Mouse (Mus musculus) c-Kit-positive CD71-positive TER-119-negative erythroid progenitor cells, embryonic 14.5 days (primary cell): Measurements from ENCODE around the gene Lrrc29.

ENCODE experiments used
- DNase-seq: peaks from one replicate; pipeline ENCODE4 v3.0.0-alpha.2; 2013; ENCODE audit warnings: low read depth

Gene Lrrc29

DNA sequence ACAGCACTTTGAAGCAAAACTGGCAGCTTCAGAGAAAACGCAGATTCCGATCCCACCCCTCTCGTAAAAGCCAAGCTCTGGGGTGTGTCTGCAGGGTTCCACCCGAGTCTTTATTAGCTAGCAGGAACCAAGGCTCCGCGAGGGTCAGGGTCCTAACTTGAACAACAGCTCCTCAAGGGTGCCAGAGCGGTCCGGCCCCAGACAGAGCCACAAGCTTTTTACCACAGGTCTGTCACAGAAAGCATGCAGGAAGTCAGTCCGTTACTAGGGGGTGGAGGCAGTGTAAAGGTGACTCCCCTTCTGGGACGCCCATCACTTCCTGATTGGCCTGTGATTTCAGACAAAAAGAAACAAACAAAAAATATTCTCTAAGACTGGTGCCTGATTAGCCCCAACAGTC lies 61.0 kb downstream of the Lrrc29 start:
- DNase-seq, result no peak

DNA sequence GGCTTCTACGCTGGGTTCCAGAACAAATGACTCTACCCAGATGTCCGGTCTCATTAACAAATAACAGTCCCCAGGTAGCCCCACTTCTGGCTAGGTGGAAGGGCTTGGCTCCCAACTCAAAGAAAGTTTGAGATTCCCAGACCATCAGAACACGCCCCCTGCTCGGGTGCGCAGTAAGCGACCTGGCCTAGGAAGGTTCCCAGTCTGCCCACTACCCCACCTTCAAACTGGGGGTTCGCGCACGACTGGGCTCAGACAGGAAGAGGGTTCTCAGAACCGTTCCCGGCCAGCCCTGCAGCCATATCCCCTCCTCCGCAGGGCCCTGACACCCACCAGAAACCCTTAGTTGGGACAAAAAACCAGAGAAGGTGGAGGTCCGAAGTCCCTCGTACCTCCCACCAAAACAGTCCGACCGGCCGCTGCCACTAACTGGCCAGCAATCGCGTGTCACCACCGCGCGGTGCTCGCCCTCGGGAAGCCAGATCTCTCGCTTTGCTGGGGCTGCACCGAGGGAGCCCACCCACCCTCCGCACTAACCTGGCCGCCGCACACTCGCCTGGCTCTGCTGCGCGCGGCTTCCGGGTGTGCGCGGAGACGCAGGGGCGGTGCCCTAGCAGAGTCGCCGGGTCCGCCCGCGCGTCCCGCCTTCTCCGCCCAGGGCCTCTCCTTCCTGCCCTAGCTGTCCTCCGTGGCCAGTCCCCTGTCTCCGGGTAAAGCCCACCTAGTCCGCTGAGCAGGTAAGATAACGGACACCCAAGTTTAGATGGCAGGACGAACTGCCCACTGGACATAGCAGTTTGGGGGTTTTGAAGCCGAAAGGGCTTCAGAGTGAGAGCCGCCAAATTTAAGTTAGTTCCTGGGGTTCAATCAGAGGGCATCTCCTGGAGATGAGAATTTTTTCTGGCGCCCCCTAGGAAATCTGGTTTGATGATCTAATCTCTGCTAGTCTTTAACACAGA lies 61.8 kb downstream of the Lrrc29 start, which contains the start of the genes Tradd and Fbxl8:
Gene Tradd (minus strand): TSS at position 586 of the 959 bp plus-strand sequence.
Gene Fbxl8 (plus strand): TSS at position 625 of the 959 bp plus-strand sequence.
- DNase-seq, result no peak

- no peak for DNase-seq
Measured at GRCm38 (mm10) chr8:105263244-105263912, 62.7 kb downstream of the Lrrc29 start.
